Mouse (Mus musculus): ENCODE measurements around the gene Retnla.
A peak's percentile ranks its signal among the peaks of the same experiment; 100 is the strongest.
"Not testable (repeated sequence)": the region's sequence is repeated elsewhere in the genome, so short reads cannot be mapped to it uniquely, and the experiment has no call there.

Gene Retnla

DNA sequence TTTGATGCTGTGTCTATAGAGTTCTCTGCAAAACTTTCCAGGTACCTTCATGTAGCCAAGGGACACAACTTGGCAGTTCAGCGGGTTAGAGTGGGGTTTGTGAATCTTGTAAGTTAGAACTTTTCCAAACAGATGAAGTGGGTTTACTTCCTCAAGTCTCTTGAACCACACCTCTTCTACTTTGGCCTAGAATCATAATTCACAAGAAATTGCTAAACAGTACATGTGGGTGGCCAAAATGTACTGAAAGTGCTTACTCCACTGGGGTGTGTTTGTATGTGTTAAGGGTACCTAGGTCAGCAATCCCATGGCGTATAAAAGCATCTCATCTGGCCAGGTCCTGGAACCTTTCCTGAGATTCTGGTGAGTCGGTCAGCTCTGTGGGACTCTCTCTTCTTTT lies at the start of gene Retnla:
Retnla (plus strand) TSS at position 286 of the 400 bp plus-strand sequence.
- DNase-seq (ENCODE audit: low spot score in 2 of 2) = no peak

DNA sequence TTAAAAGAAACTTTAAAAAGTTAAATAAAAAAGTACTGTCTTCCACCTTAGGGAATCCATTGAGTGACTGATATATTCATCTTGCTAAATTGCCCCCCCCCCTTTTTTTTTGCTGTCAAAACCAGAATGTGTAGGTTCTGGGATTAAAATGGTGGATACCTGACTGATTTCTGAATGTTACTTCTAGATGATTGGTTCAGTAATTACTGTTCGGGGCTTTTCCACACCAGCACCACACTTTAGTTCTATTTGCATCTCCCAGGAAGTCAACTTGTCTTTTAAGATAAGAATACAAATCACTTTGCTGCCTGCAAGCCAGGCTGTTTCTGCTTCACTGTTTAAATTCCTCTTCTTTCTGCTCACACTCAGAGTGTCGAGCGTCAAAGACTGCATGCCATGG lies 44.1 kb upstream of the Retnla start:
- DNase-seq (ENCODE audit: low spot score in 2 of 2) = no peak

GRCm38 (mm10) chr16:48799470-48799869 lies 42.9 kb upstream of the Retnla start:
- no peak for DNase-seq (ENCODE audit: low spot score in 2 of 2)

GRCm38 (mm10) chr16:48800906-48801305 lies 41.4 kb upstream of the Retnla start:
- DNase-seq (ENCODE audit: low spot score in 2 of 2) = no peak

DNA sequence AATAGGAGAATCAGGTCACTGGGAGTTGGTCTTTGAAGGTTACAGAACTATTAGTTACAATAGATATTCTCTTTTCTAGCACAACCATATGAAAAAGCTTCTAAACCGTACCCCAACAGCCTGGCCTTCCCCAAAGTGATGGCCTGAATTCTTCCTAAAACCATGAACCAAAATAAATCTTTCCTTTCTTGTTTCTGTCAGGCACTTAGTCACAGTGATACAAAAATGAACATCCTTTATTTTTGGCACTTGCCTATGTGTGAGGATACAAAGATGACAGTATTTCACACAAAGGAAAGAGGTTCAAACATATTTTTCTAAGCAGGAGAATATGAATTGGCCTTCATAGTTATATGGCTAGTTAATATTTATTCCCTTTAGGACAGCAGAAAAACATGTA lies 36.9 kb upstream of the Retnla start:
- DNase-seq (ENCODE audit: low spot score in 2 of 2) = no peak

DNA sequence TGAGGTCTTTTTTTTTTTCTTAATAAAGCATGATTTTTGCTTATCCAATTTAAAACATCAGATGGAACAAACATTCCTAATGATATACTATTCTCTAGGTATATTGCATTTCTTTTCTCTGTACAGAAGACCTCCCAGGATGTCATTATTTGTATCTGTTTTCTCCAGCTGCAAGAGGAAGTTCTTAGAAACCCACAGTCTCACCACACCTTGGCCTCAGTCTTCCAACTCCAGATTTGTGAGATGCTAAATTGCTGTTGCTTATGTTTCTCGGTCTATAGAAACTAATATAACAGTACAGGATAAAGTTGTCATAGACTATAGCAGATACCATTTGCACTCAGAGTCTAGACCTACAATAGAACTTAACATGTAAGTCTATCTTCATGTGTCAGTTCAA lies 35.8 kb upstream of the Retnla start:
- DNase-seq (ENCODE audit: low spot score in 2 of 2) = no peak

GRCm38 (mm10) chr16:48809374-48809773 lies 33.0 kb upstream of the Retnla start:
- no peak for DNase-seq (ENCODE audit: low spot score in 2 of 2)

- no peak for DNase-seq (ENCODE audit: low spot score in 2 of 2)
Observed at GRCm38 (mm10) chr16:48811881-48812436, 30.4 kb upstream of the Retnla start.

GRCm38 (mm10) chr16:48816695-48817094 lies 25.7 kb upstream of the Retnla start, which contains the start of gene Retnlb:
Gene Retnlb (plus strand): TSS chr16:48816856.
- DNase-seq (ENCODE audit: low spot score in 2 of 2) = no peak

- DNase-seq (ENCODE audit: low spot score in 2 of 2) = peak in 1 of 2 experiments; percentile 15
Observed at GRCm38 (mm10) chr16:48818524-48818923, 23.8 kb upstream of the Retnla start.

DNA sequence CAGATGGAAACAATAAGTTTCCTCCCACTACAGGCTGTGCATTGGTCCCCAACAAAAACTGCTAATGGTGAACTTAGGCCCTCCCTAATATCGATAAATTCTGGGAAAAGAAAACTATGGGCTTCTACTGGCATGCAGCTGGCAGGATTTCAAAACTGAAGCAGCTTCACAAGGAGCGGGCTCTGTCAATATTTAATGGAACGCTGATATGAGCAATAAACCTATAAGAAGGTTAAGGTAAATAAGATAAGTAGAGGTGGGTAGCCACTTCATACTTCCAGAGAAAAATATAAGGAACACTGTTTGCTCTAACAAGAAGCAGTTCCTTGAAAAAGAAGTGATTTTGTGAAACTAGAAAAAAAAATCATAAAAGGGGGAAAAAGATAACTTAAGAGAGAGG lies 15.9 kb upstream of the Retnla start:
- DNase-seq (ENCODE audit: low spot score in 2 of 2) = no peak

GRCm38 (mm10) chr16:48827625-48828024 lies 14.7 kb upstream of the Retnla start:
- no peak for DNase-seq (ENCODE audit: low spot score in 2 of 2)

DNA sequence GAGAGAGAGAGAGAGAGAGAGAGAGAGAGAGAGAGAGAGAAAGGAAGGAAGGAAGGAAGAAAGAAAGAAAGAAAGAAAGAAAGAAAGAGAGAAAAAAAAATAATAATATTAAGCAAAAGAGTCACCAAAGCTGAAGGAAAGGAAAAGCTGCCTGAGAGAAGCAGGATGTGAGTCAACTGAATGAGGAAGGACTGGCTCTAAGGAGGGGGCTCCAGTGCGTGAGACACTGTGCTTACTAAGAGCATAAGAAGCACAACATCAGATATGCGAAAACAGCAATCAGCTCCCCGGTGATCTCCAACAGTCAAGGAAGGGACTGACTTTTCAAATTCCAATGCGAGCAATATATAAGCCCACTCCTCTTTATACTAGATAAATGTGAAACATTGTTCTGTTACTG lies 13.3 kb upstream of the Retnla start:
- DNase-seq (ENCODE audit: low spot score in 2 of 2) = no peak

DNA sequence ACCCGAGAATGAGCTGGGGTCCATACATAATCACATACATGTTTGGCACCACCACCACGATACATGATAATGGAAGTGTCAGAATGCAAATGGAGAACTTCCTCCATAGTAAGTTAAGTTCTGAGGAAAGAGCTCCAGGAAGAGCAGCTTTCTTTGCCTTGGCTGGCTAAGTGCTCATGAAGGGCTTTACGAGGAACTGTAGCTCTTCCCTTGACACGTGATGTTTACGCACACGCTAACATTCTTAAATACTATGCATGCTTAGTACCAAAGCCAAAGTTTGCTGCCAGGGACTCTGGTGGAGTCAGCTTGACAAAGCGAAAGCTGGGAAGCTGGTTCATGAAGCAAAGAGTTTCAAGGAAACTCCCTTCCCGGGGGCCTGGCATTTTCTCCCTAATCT lies 10.3 kb upstream of the Retnla start:
- DNase-seq (ENCODE audit: low spot score in 2 of 2) = no peak

GRCm38 (mm10) chr16:48833626-48834025 lies 8.7 kb upstream of the Retnla start:
- not testable (repeated sequence) for DNase-seq (ENCODE audit: low spot score in 2 of 2)

- no peak for DNase-seq (ENCODE audit: low spot score in 2 of 2)
Observed at GRCm38 (mm10) chr16:48843671-48844386, 1.5 kb downstream of the Retnla start.

- peak in 1 of 2 experiments; percentile 20 for DNase-seq (ENCODE audit: low spot score in 2 of 2)
Observed at GRCm38 (mm10) chr16:48865004-48865403, 22.7 kb downstream of the Retnla start.

DNA sequence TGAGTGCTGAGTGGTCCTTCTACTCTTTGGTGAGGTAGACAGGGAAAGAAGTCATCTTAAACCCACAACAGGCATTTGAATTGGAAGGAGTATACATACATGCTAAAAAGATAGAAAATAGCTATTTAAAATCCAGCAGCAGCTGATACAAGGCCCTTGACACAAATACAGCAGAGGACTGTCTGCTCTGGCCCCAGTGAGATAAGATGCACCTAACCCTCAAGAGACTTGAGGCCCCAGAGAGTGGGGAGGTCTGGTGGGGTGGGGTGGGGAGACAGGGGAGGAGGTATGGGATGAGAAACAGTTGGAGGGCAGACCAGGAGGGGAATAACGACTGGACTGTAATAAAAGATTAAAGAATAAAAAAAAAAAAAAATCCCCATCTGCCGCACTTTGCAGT lies 25.3 kb downstream of the Retnla start:
- no peak for DNase-seq (ENCODE audit: low spot score in 2 of 2)

DNA sequence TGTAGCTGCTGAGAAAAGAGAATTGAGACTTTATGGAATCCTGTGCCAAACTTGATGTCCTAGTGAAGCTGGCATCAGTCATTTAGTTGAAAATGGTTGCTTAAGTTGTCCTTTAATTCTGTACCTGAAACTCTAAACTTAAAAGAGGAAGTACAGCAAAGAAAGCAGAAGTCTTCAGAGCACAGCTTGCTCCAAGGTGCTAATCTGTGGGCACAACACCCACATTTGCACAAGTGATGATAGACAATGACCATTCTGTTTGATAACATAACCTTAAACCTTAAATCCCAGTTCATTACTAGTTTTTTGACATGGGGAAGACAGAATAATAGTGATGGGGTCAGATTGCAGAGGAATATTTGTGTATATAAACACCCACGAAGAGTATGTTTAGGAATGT lies 26.3 kb downstream of the Retnla start:
- DNase-seq (ENCODE audit: low spot score in 2 of 2) = no peak

DNA sequence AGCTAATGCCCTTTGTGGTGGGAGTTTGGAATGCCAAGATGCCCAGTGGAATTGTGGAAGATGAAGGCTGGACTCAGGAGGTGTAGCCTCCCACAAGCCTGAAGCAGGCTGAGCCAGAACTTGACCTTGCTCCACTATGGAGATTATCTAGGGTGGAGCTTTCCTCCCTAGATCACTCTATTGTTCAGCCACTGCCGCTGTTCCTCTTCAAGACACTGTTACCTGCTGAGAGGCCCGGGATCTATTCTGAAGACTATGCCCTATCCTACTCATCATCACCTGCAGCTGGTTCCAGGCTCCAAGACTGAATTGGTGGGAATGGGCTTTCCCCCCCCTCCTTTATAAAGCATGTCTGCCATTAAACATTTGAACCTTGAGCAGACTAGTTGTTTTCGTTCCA lies 27.3 kb downstream of the Retnla start:
- DNase-seq (ENCODE audit: low spot score in 2 of 2) = no peak

GRCm38 (mm10) chr16:48871754-48872153 lies 29.4 kb downstream of the Retnla start:
- no peak for DNase-seq (ENCODE audit: low spot score in 2 of 2)

- DNase-seq (ENCODE audit: low spot score in 2 of 2) = no peak
Observed at GRCm38 (mm10) chr16:48872321-48872720, 30.0 kb downstream of the Retnla start, which contains the start of gene Retnlg. Gene Retnlg (plus strand): TSS chr16:48872621.

GRCm38 (mm10) chr16:48890733-48891132 lies 48.4 kb downstream of the Retnla start:
- no peak for DNase-seq (ENCODE audit: low spot score in 2 of 2)
